Mouse (Mus musculus): ENCODE measurements around the gene P2ry13. TPM values are rescaled to one million over a fixed set of nuclear protein-coding genes. Genes with fewer than 3 reads are reported as not detected.
A peak's percentile ranks its signal among the peaks of the same experiment; 100 is the strongest.

The P2ry13 gene
- polyA plus RNA-seq, 1 experiment from 2014 or later, result 1.4 TPM

GRCm38 (mm10) chr3:59227696-59228095 is 17.0 kb upstream of the P2ry13 start:
- H3K9me3 ChIP-seq (ENCODE audit: control insufficient read depth, low read length), result no peaks in the 10 kb centered on the region
- H3K27me3 ChIP-seq (ENCODE audit: control insufficient read depth, insufficient read depth, low read length), result no peaks in the 10 kb centered on the region
- H3K36me3 ChIP-seq (ENCODE audit: control insufficient read depth, insufficient read depth, low read length), result no peaks in the 10 kb centered on the region
- no peak overlapping the region for H3K9ac ChIP-seq (ENCODE audit: low read depth, low read length)
- ATAC-seq (ENCODE audit: low FRiP score) (no peak), DNase-seq (ENCODE audit: low spot score) (no peak)
- H3K4me1 ChIP-seq (replicated peaks; ENCODE audit: control insufficient read depth, insufficient read depth, low read length), result no peaks in the 10 kb centered on the region
- no peak overlapping the region for H3K4me2 ChIP-seq (replicated peaks; ENCODE audit: low read depth, low read length)
- no peak overlapping the region for H3K27ac ChIP-seq (ENCODE audit: low read depth, low read length)
- 96% methylated on average over 9 of the region's 9 CpGs for WGBS
- H3K4me3 ChIP-seq (ENCODE audit: low read depth, low read length), result no peak overlapping the region

- H3K4me1 ChIP-seq (replicated peaks; ENCODE audit: control insufficient read depth, insufficient read depth, low read length), result no peaks in the 10 kb centered on the region
- no peak overlapping the region for H3K27ac ChIP-seq (ENCODE audit: low read depth, low read length)
- DNase-seq (ENCODE audit: low spot score) (no peak), ATAC-seq (ENCODE audit: low FRiP score) (no peak)
- H3K36me3 ChIP-seq (ENCODE audit: control insufficient read depth, insufficient read depth, low read length), result no peaks in the 10 kb centered on the region
- H3K9ac ChIP-seq (ENCODE audit: low read depth, low read length), result no peak overlapping the region
- H3K4me2 ChIP-seq (replicated peaks; ENCODE audit: low read depth, low read length), result no peak overlapping the region
- H3K27me3 ChIP-seq (ENCODE audit: control insufficient read depth, insufficient read depth, low read length), result no peaks in the 10 kb centered on the region
- H3K9me3 ChIP-seq (ENCODE audit: control insufficient read depth, low read length), result no peaks in the 10 kb centered on the region
- H3K4me3 ChIP-seq (ENCODE audit: low read depth, low read length), result no peak overlapping the region
These were observed 14.7 kb upstream of the P2ry13 start for GRCm38 (mm10) chr3:59225411-59225810.

- Histone ChIP-seq H3K9ac (ENCODE audit: low read depth, low read length) (no peak overlapping the region), H3K9me3 (ENCODE audit: control insufficient read depth, low read length) (no peaks in the 10 kb centered on the region), H3K4me1 (replicated peaks; ENCODE audit: control insufficient read depth, insufficient read depth, low read length) (no peaks in the 10 kb centered on the region), H3K27me3 (ENCODE audit: control insufficient read depth, insufficient read depth, low read length) (no peaks in the 10 kb centered on the region), H3K27ac (ENCODE audit: low read depth, low read length) (no peak overlapping the region), H3K36me3 (ENCODE audit: control insufficient read depth, insufficient read depth, low read length) (no peaks in the 10 kb centered on the region), H3K4me2 (replicated peaks; ENCODE audit: low read depth, low read length) (no peak overlapping the region), H3K4me3 (ENCODE audit: low read depth, low read length) (no peak overlapping the region)
- WGBS, result 92% methylated on average over 2 of the region's 2 CpGs
- no peak for ATAC-seq (ENCODE audit: low FRiP score)
- DNase-seq (ENCODE audit: low spot score), result no peak
These were observed 11.6 kb upstream of the P2ry13 start for GRCm38 (mm10) chr3:59222303-59222702.

- 89% methylated on average over 2 of the region's 2 CpGs for WGBS
- Histone ChIP-seq H3K9ac (ENCODE audit: low read depth, low read length) (no peak overlapping the region), H3K4me3 (ENCODE audit: low read depth, low read length) (no peak overlapping the region), H3K36me3 (ENCODE audit: control insufficient read depth, insufficient read depth, low read length) (no peaks in the 10 kb centered on the region), H3K27me3 (ENCODE audit: control insufficient read depth, insufficient read depth, low read length) (no peaks in the 10 kb centered on the region), H3K4me2 (replicated peaks; ENCODE audit: low read depth, low read length) (no peak overlapping the region), H3K27ac (ENCODE audit: low read depth, low read length) (no peak overlapping the region), H3K4me1 (replicated peaks; ENCODE audit: control insufficient read depth, insufficient read depth, low read length) (no peaks in the 10 kb centered on the region), H3K9me3 (ENCODE audit: control insufficient read depth, low read length) (no peaks in the 10 kb centered on the region)
- ATAC-seq (ENCODE audit: low FRiP score), result no peak
- DNase-seq (ENCODE audit: low spot score), result no peak
These were observed 8.6 kb upstream of the P2ry13 start for GRCm38 (mm10) chr3:59219326-59219725.

GRCm38 (mm10) chr3:59217211-59217610 is 6.5 kb upstream of the P2ry13 start:
- Histone ChIP-seq H3K27me3 (ENCODE audit: control insufficient read depth, insufficient read depth, low read length) (no peaks in the 10 kb centered on the region), H3K27ac (ENCODE audit: low read depth, low read length) (no peak overlapping the region), H3K36me3 (ENCODE audit: control insufficient read depth, insufficient read depth, low read length) (no peaks in the 10 kb centered on the region), H3K4me3 (ENCODE audit: low read depth, low read length) (no peak overlapping the region), H3K4me1 (replicated peaks; ENCODE audit: control insufficient read depth, insufficient read depth, low read length) (no peaks in the 10 kb centered on the region), H3K4me2 (replicated peaks; ENCODE audit: low read depth, low read length) (no peak overlapping the region), H3K9ac (ENCODE audit: low read depth, low read length) (no peak overlapping the region), H3K9me3 (ENCODE audit: control insufficient read depth, low read length) (no peaks in the 10 kb centered on the region)
- WGBS, result 95% methylated on average over 10 of the region's 10 CpGs
- DNase-seq (ENCODE audit: low spot score) (no peak), ATAC-seq (ENCODE audit: low FRiP score) (no peak)

GRCm38 (mm10) chr3:59212404-59212803 is 1.7 kb upstream of the P2ry13 start:
- no peaks in the 10 kb centered on the region for H3K27me3 ChIP-seq (ENCODE audit: control insufficient read depth, insufficient read depth, low read length)
- no peak for ATAC-seq (ENCODE audit: low FRiP score)
- no peaks in the 10 kb centered on the region for H3K9me3 ChIP-seq (ENCODE audit: control insufficient read depth, low read length)
- no peaks in the 10 kb centered on the region for H3K4me1 ChIP-seq (replicated peaks; ENCODE audit: control insufficient read depth, insufficient read depth, low read length)
- no peak for DNase-seq (ENCODE audit: low spot score)
- no peak overlapping the region for H3K27ac ChIP-seq (ENCODE audit: low read depth, low read length)
- no peak overlapping the region for H3K4me2 ChIP-seq (replicated peaks; ENCODE audit: low read depth, low read length)
- H3K36me3 ChIP-seq (ENCODE audit: control insufficient read depth, insufficient read depth, low read length), result no peaks in the 10 kb centered on the region
- no peak overlapping the region for H3K9ac ChIP-seq (ENCODE audit: low read depth, low read length)
- H3K4me3 ChIP-seq (ENCODE audit: low read depth, low read length), result no peak overlapping the region

GRCm38 (mm10) chr3:59211784-59212183 is 1.1 kb upstream of the P2ry13 start:
- Histone ChIP-seq H3K36me3 (ENCODE audit: control insufficient read depth, insufficient read depth, low read length) (no peaks in the 10 kb centered on the region), H3K4me3 (ENCODE audit: low read depth, low read length) (no peak overlapping the region), H3K9me3 (ENCODE audit: control insufficient read depth, low read length) (no peaks in the 10 kb centered on the region), H3K27ac (ENCODE audit: low read depth, low read length) (no peak overlapping the region), H3K27me3 (ENCODE audit: control insufficient read depth, insufficient read depth, low read length) (no peaks in the 10 kb centered on the region), H3K9ac (ENCODE audit: low read depth, low read length) (no peak overlapping the region), H3K4me2 (replicated peaks; ENCODE audit: low read depth, low read length) (no peak overlapping the region), H3K4me1 (replicated peaks; ENCODE audit: control insufficient read depth, insufficient read depth, low read length) (no peaks in the 10 kb centered on the region)
- no peak for DNase-seq (ENCODE audit: low spot score)
- no peak for ATAC-seq (ENCODE audit: low FRiP score)
- 88% methylated on average over 8 of the region's 8 CpGs for WGBS

- H3K36me3 ChIP-seq (ENCODE audit: control insufficient read depth, insufficient read depth, low read length), result no peaks in the 10 kb centered on the region
- no peaks in the 10 kb centered on the region for H3K9me3 ChIP-seq (ENCODE audit: control insufficient read depth, low read length)
- WGBS, result 80% methylated on average over 8 of the region's 8 CpGs
- ATAC-seq (ENCODE audit: low FRiP score) (no peak), DNase-seq (ENCODE audit: low spot score) (no peak)
- H3K4me1 ChIP-seq (replicated peaks; ENCODE audit: control insufficient read depth, insufficient read depth, low read length), result no peaks in the 10 kb centered on the region
- H3K27me3 ChIP-seq (ENCODE audit: control insufficient read depth, insufficient read depth, low read length), result no peaks in the 10 kb centered on the region
- H3K27ac ChIP-seq (ENCODE audit: low read depth, low read length), result no peak overlapping the region
- no peak overlapping the region for H3K4me3 ChIP-seq (ENCODE audit: low read depth, low read length)
- H3K4me2 ChIP-seq (replicated peaks; ENCODE audit: low read depth, low read length), result no peak overlapping the region
- no peak overlapping the region for H3K9ac ChIP-seq (ENCODE audit: low read depth, low read length)
These were observed 593 bp downstream of the P2ry13 start for GRCm38 (mm10) chr3:59210089-59210488.

- no peak overlapping the region for H3K27ac ChIP-seq (ENCODE audit: low read depth, low read length)
- DNase-seq (ENCODE audit: low spot score), result peak; percentile 80
- peak; percentile 69; the same call in 1 of the 2 replicates for ATAC-seq (ENCODE audit: low FRiP score)
- H3K9ac ChIP-seq (ENCODE audit: low read depth, low read length), result no peak overlapping the region
- no peaks in the 10 kb centered on the region for H3K9me3 ChIP-seq (ENCODE audit: control insufficient read depth, low read length)
- no peaks in the 10 kb centered on the region for H3K4me1 ChIP-seq (replicated peaks; ENCODE audit: control insufficient read depth, insufficient read depth, low read length)
- H3K36me3 ChIP-seq (ENCODE audit: control insufficient read depth, insufficient read depth, low read length), result no peaks in the 10 kb centered on the region
- WGBS, result 69% methylated on average over 4 of the region's 4 CpGs
- no peak overlapping the region for H3K4me2 ChIP-seq (replicated peaks; ENCODE audit: low read depth, low read length)
- no peak overlapping the region for H3K4me3 ChIP-seq (ENCODE audit: low read depth, low read length)
- no peaks in the 10 kb centered on the region for H3K27me3 ChIP-seq (ENCODE audit: control insufficient read depth, insufficient read depth, low read length)
These were observed 1.8 kb downstream of the P2ry13 start for GRCm38 (mm10) chr3:59208650-59209548.
